Mouse (Mus musculus): ENCODE results near the gene Chtf18.
A peak's percentile ranks its signal among the peaks of the same experiment; 100 is the strongest.
"Not testable (repeated sequence)": the region's sequence is repeated elsewhere in the genome, so short reads cannot be mapped to it uniquely, and the experiment has no call there.

Gene Chtf18

GRCm38 (mm10) chr17:25727265-25728008 is at the start of gene Chtf18, which contains the start of gene Rpusd1:
TSS of gene Chtf18 (minus strand) at chr17:25727419.
TSS of gene Rpusd1 (plus strand) at chr17:25727670.
- peak; percentile 100 for DNase-seq (ENCODE audit: low read depth, low spot score)

GRCm38 (mm10) chr17:25775318-25776062 is 48.3 kb upstream of the Chtf18 start:
- DNase-seq (ENCODE audit: low read depth, low spot score) = no peak

DNA sequence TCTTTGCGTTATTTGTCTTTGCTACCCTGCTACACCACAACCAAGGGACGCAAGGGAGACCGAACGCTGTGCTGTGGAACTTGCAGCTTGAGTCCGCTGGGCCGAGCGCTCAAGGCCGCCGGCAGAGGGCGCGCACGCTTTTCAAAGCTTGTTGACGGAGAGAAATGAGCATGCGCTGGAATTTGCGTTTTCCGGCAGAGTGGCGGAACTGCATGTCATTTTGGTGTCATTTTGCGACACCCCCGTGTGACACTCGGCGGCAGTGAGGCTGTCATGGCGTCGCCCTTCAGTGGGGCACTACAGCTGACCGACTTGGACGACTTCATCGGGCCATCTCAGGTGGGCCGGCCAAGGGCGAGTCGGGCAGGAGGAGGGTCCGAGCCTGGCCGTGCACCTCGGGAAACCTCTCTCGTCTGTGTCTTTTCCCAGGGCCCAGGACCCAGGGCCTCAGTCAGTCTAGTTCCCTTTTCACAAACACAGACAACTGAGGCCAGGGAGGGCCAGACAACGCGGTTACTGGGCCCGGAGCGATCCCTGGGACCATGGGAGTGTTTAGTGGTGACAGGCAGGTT is 46.4 kb upstream of the Chtf18 start, which contains the start of gene Narfl:
Narfl (plus strand) TSS at position 228 of the 572 bp plus-strand sequence.
- DNase-seq (ENCODE audit: low read depth, low spot score) = peak; percentile 99

- no peak for DNase-seq (ENCODE audit: low read depth, low spot score)
Measured at GRCm38 (mm10) chr17:25769331-25769730, 42.1 kb upstream of the Chtf18 start.

DNA sequence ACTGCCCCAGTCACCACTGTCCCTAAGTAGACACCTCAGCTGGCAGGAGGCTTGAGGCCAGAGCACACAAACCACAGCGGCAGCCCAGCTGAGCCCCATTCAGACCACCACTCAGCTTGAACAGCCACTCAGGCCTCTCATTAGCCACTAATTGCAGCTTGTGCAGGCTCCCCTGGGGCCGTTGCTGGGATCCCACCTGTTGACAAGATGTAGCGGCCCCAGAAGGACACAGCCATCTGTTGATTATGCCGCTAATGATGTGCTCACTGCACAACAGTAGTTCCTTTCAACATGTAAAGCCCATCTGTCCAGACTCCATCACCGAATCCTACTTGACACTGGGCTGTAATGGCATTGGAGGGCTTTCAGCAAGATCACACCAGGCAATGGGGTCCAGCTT is 38.7 kb upstream of the Chtf18 start:
- DNase-seq (ENCODE audit: low read depth, low spot score) = no peak

GRCm38 (mm10) chr17:25762591-25762990 is 35.4 kb upstream of the Chtf18 start:
- no peak for DNase-seq (ENCODE audit: low read depth, low spot score)

DNA sequence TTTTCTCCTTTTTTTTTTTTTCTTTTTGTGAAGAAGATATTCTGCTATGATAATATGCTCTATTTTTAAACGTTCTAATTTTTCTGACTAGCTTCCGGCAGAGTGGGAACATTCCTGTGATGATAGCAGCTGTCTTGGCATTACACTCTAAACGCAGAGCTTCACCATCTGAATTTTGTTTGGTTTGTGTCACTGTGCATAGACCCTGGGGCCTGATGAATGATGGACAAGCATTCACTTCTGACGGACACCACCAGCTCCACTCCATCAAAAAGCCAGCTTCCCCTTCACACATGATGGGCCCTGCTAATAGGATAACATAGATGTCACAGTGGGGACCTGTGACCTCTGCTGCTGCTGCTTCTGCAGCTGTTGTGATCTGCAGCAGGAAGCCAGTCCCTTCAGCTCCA is 34.3 kb upstream of the Chtf18 start:
- no peak for DNase-seq (ENCODE audit: low read depth, low spot score)

DNA sequence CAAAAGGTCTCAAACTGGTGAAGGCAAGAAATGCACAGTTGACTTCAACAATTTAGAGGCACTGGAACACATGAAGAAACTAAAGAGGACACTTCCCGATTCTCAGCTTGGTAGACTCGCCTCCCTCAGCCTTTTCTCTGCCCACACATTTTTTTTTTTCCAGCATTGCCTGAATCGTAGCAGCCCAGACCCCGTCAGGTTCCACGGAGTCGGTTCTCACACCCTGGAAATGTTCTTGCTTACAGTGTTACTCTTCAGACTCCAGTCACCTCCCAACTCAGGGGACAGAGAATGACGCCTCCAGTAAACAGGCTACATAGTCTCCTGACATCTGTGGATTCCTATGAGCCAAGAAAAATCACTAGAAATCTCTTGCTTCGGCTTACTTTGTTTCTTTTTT is 32.9 kb upstream of the Chtf18 start:
- DNase-seq (ENCODE audit: low read depth, low spot score) = no peak

- peak; percentile 54 for DNase-seq (ENCODE audit: low read depth, low spot score)
Measured at GRCm38 (mm10) chr17:25757691-25758090, 30.5 kb upstream of the Chtf18 start.

GRCm38 (mm10) chr17:25756378-25757242 is 29.4 kb upstream of the Chtf18 start:
- peak; percentile 97 for DNase-seq (ENCODE audit: low read depth, low spot score)

GRCm38 (mm10) chr17:25755627-25756377 is 28.6 kb upstream of the Chtf18 start:
- DNase-seq (ENCODE audit: low read depth, low spot score) = peak; percentile 70

- no peak for DNase-seq (ENCODE audit: low read depth, low spot score)
Measured at GRCm38 (mm10) chr17:25755086-25755485, 27.9 kb upstream of the Chtf18 start.

DNA sequence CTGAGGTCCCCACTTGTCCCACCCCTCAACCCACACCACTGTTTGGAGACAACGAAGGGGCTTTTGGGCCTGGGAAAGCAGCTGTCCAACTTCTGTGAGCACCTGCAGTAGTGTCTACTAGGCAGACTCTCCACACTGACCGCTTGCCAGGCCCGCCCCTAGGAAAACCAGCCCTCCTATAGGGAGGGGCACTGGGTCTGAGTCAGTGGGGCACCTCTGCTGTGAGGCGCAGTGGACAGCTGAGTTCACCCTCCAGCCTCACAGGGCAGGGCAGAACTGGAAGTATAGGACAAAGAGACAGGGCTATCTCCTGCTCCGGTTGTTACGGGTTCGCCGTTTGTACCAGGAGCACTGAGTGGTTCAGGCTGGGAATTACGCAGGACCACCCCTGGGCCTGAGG is 27.0 kb upstream of the Chtf18 start, which contains the start of gene Msln:
Msln (minus strand) TSS at position 138 of the 400 bp plus-strand sequence.
- DNase-seq (ENCODE audit: low read depth, low spot score) = peak; percentile 86

DNA sequence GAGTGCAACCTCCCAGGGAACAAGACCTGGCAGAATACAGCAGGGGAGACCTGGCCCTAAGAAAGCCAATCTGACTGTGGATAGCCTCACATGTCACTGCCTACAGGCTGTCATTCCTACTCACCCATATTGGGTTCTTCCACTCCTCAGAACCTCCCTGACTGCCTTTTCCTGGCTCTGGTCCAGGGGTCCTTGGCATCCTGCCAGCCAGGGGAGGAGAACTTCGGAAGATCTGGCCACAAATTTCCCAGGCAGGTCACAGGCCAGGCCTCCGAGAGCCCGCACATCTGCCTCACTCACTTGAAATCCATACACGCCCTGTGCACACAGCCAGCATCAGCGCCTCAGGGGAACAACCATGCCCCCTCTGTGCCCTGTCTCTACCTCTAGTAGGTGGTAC is 24.2 kb upstream of the Chtf18 start:
- DNase-seq (ENCODE audit: low read depth, low spot score) = peak; percentile 83

DNA sequence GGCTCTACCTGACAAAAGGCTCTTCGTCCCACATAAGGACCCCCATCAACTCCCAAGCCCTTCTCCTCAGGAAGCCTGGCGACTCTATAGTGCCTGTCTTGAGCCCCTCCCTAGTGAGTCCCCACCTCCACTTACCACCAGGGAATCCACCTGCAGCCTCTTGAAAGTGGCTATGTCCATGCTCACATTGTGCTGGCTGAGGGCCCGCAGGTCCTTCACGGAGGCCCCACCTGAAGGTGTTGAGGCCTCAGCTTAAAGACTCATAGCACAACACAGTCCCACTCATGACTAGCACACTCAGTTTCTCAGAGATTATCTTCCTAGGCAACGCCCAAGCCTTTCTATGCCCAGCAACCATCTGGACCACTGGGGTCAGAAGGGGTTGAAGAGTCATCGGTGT is 22.1 kb upstream of the Chtf18 start:
- no peak for DNase-seq (ENCODE audit: low read depth, low spot score)

GRCm38 (mm10) chr17:25748238-25748637 is 21.0 kb upstream of the Chtf18 start:
- DNase-seq (ENCODE audit: low read depth, low spot score) = no peak

DNA sequence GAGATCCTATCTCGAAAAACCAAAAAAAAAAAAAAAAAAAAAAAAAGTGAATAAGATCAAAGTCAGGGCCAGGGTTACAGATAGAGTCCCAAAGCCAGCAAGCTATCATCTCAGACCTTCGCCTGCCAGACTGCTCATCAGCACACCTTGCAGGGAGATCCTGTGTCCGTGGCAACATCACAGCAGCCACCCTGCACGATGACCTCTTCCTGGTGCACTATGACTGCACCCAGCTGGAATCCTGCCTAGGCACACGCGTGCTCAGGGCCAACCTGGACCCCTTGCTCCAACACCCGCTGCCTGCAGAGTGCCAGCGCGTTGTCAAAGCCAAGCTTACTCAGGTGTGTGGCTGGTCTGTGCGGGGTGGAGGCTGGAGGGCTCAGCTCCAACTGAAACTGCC is 17.1 kb upstream of the Chtf18 start:
- DNase-seq (ENCODE audit: low read depth, low spot score) = no peak

- no peak for DNase-seq (ENCODE audit: low read depth, low spot score)
Measured at GRCm38 (mm10) chr17:25743831-25744230, 16.6 kb upstream of the Chtf18 start.

DNA sequence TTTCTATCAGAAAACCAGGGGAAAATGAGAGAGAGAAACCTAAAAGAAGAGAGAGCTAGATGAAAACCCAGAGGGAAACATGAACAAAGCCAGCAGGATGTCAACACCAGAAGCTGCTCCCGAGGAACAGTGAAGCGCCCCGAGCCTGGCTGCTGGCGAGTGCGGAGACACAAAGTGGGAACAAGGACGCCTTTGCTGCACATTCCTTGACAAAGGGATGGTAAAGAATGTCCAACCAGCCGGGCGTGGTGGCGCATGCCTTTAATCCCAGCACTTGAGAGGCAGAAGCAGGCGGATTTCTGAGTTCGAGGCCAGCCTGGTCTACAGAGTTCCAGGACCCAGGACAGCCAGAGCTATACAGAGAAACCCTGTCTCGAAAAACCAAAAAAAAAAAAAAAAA is 14.3 kb upstream of the Chtf18 start:
- not testable (repeated sequence) for DNase-seq (ENCODE audit: low read depth, low spot score)

GRCm38 (mm10) chr17:25738861-25739260 is 11.6 kb upstream of the Chtf18 start:
- DNase-seq (ENCODE audit: low read depth, low spot score) = no peak

- no peak for DNase-seq (ENCODE audit: low read depth, low spot score)
Measured at GRCm38 (mm10) chr17:25735745-25736144, 8.5 kb upstream of the Chtf18 start, which contains the start of gene Mslnl. TSS of gene Mslnl (plus strand) at chr17:25736042.

All from 3T3-L1 (cell line).